Mouse (Mus musculus) thymus, postnatal 14 days (tissue): Measurements from ENCODE around the gene Kif27.

Experiments used
- DNase-seq: peaks from one replicate; pipeline ENCODE4 v3.0.0; 2021

The Kif27 gene

GRCm38 (mm10) chr13:58275599-58275998 lies 83.3 kb downstream of the Kif27 start, which contains the start of gene Gkap1:
TSS of gene Gkap1 (minus strand) at chr13:58275699.
- DNase-seq, result no peak

GRCm38 (mm10) chr13:58275076-58275475 lies 83.8 kb downstream of the Kif27 start:
- no peak for DNase-seq

- peak; percentile 71 for DNase-seq
Measured at GRCm38 (mm10) chr13:58274259-58274991, 84.5 kb downstream of the Kif27 start.

GRCm38 (mm10) chr13:58273411-58274258 lies 85.3 kb downstream of the Kif27 start:
- peak; percentile 42 for DNase-seq

- DNase-seq, result no peak
Measured at GRCm38 (mm10) chr13:58266864-58267263, 92.1 kb downstream of the Kif27 start.

GRCm38 (mm10) chr13:58263546-58263945 lies 95.4 kb downstream of the Kif27 start:
- no peak for DNase-seq

GRCm38 (mm10) chr13:58261674-58262073 lies 97.2 kb downstream of the Kif27 start:
- DNase-seq, result no peak

- no peak for DNase-seq
Measured at GRCm38 (mm10) chr13:58253268-58253667, 105.7 kb downstream of the Kif27 start.

- no peak for DNase-seq
Measured at GRCm38 (mm10) chr13:58248957-58249356, 110.0 kb downstream of the Kif27 start.
